Mouse (Mus musculus) MEL-GATA-1-ER (cell line): ENCODE data around the gene Trmo.

Experiments
- DNase-seq: peaks from one replicate; pipeline ENCODE4 v3.0.0-alpha.2; 2012; ENCODE audit warnings: low read depth; ENCODE audit errors: extremely low read depth

The Trmo gene

DNA sequence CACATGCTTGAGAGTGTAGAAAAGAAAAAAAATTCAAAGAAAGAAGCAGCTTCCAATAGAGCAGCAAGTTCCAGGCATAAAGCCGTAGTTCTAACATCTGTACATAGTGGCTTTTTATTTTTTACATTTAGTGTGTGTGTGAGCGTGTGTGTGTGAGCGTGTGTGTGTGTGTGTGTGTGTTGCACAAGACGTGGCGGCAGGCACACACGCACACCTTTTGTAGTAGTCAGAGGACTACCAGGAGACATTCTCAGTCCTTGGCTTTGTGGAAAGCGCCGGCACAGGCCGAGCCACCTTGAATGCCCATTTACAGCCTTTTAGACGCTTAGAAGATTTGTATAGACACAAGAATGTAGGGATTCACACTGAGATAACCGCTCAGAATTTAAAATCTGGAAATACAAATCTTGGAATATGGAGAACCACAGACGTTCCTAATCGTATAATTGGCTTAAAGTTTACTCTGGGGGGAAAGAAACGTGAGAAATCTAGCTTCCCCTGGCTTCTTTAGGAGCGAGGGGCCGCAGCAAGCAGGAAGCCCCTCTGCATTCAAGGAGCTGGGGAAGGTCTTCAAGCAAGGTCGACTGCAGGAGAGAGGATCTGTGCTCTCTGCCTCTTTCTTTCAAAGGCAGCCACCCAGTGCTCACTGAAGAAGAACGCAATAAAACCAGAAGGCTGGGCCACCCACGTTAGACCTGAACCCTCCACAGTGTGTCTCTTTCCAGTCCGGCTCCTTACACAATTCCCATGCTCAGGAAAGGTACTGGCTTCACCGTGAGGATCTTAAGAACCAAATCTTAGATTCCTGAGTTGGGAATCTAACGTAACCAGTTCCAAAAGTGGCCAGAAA is 47.2 kb downstream of the Trmo start:
- no peak for DNase-seq

GRCm38 (mm10) chr4:46339584-46339983 is 49.7 kb downstream of the Trmo start:
- DNase-seq: no peak

DNA sequence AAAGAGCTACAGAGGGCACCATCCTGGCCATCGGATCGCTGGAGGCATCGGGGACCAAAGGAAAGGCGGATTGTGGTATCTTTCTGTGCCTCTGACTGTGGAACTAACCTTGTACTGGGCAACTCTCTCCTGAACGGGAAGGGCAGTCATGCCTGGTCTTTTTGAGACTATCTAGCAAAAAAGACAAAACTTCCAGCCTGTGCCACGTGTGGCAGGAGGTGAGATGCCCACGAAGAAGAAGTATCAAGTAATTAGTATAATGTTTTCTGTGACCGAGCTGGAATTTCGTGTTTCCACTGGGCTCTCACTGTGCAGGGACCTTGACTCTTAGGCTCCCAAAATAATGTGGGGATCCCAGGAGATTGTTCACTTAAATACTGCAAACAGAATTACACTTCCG is 50.2 kb downstream of the Trmo start:
- no peak for DNase-seq

DNA sequence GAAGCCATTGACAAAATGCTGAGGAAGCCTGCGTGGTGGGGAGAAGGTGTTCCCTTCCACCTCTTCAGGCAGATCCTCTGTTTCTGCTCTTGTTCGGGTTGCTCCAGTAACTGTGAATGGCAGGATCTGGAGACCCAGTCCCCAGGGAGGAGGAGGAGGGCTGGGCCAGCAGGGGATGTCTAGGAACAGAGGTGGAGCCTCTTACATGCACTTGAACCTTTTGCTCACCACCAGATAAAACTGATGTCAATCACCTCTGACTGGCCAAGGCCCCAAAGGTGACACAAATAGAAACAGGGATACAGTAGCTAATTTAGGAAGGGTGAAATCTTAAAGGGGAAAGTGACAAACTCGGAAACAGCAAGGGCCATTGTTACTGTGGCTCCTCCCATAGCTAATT is 51.2 kb downstream of the Trmo start:
- no peak for DNase-seq

DNA sequence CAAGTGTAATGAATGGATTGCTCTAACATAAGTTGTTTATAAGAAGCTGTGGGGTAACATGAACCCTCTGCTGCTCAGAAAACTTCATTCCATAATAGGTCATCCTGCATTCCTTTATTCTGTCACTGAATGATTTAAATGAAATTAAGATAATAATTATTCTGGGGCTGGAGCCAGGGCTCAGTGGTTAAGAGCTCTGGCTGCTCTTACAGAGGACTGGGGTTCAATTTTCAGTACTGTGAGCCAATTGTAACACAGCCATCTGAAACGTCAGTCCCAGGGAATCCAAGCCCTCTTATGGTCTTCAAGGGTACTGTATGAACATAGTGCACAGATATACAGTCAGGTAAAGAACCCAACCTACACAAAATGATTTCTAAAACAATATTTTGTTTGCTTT is 53.4 kb downstream of the Trmo start:
- no peak for DNase-seq

GRCm38 (mm10) chr4:46328906-46329305 is 60.3 kb downstream of the Trmo start:
- no peak for DNase-seq
